Mouse (Mus musculus) cerebellum, postnatal 36 days (tissue): ENCODE data around the gene Gm45713.

Experiments used
- DNase-seq, 2 experiments: peaks; one replicate each; pipeline ENCODE4 v3.0.0; 2021 to 2022; ENCODE audit warnings: mixed read lengths in 2 of 2

Gm45713 gene

GRCm38 (mm10) chr7:45092828-45093515, 43.1 kb downstream of the Gm45713 start:
- DNase-seq = no peak

GRCm38 (mm10) chr7:45092048-45092447, 44.0 kb downstream of the Gm45713 start, which contains the start of gene Rcn3:
Gene Rcn3, minus strand, starts transcription at chr7:45092221.
- DNase-seq = peak; percentile 22 to 26

GRCm38 (mm10) chr7:45091001-45091990, 44.7 kb downstream of the Gm45713 start:
- DNase-seq = no peak

- DNase-seq = no peak
Observed at GRCm38 (mm10) chr7:45090251-45090977, 45.6 kb downstream of the Gm45713 start.

GRCm38 (mm10) chr7:45088597-45088996, 47.4 kb downstream of the Gm45713 start:
- no peak for DNase-seq

GRCm38 (mm10) chr7:45086084-45086483, 49.9 kb downstream of the Gm45713 start:
- DNase-seq = no peak

GRCm38 (mm10) chr7:45083300-45083890, 52.6 kb downstream of the Gm45713 start:
- DNase-seq = no peak

- no peak for DNase-seq
Observed at GRCm38 (mm10) chr7:45082401-45083299, 53.4 kb downstream of the Gm45713 start.

GRCm38 (mm10) chr7:45081016-45081415, 55.0 kb downstream of the Gm45713 start:
- DNase-seq = no peak

- peak; percentile 88 to 93 for DNase-seq
Observed at GRCm38 (mm10) chr7:45079856-45080255, 56.2 kb downstream of the Gm45713 start.

- DNase-seq = peak; percentile 71 to 74
Observed at GRCm38 (mm10) chr7:45078513-45078912, 57.5 kb downstream of the Gm45713 start.

- DNase-seq = no peak
Observed at GRCm38 (mm10) chr7:45077829-45078228, 58.2 kb downstream of the Gm45713 start.

GRCm38 (mm10) chr7:45077322-45077721, 58.7 kb downstream of the Gm45713 start:
- DNase-seq = no peak

GRCm38 (mm10) chr7:45076501-45076900, 59.5 kb downstream of the Gm45713 start:
- no peak for DNase-seq
